Mouse (Mus musculus): Measurements from ENCODE around the gene Ulk4.

GRCm38 (mm10) chr9:121087661-121088060, 189.3 kb downstream of the Ulk4 start:
- TF ChIP-seq CTCF (IDR thresholded peaks at IDR 0.05; ENCODE audit: insufficient read depth, low read length) (no peak), POLR2A (IDR thresholded peaks at IDR 0.05; ENCODE audit: borderline replicate concordance, extremely low read depth, low read depth, low read length) (no peak)

Measured in lung, adult 2 months (tissue).